9 mouse cellular contexts compared by ENCODE assay signal in the genomic region with DNA sequence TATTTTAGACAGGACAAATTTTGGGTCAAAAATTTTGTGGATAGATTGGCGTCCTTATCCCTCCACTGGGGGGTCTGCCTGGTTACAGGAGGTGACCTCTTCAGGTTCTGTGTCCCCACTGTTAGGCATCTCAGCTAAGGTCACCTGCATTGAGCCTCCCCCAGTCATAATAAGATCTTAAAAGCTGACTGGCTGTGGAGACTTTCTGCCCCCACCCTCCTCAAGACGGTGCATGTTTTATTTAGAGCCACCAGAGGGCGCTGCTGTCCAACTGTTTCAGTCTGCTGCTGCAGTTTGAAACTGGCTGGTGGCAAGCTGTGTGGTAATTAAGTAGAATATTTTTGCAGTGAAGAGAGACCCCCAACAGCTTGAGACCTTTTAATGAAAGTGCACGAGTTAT. TPM values are rescaled to one million over a fixed set of nuclear protein-coding genes. Genes with fewer than 3 reads are reported as not detected.
DNase-seq lines count a peak whose midpoint lies in the region; ATAC-seq lines count a peak whose summit lies in the region.
"Had no signal": no experiment of that assay in that cellular context is flagged by ENCODE, and none has a peak within 500 bp of the region (broad histone marks: within the 10 kb centered on the region; RNA-seq: fewer than 3 reads in every experiment).

No protein-coding gene starts in this region.

- no peaks in the 10 kb centered on the region for H3K9me3 ChIP-seq in embryonic facial prominence, embryonic 10.5 days
- H3K9me3 ChIP-seq: liver, embryonic 13.5 days had no signal

- peaks cover 59% of the 10 kb centered on the region for H3K36me3 ChIP-seq in embryonic facial prominence, embryonic 10.5 days (replicated peaks)
- H3K36me3 ChIP-seq: liver, embryonic 13.5 days had no signal

- peak; percentile 15 for DNase-seq in gastrocnemius, adult 18-20 months (ENCODE audit: low spot score)
- no peak for DNase-seq in gastrocnemius, adult 8-10 months (ENCODE audit: low spot score in 2 of 2)
- DNase-seq in urinary bladder, postnatal 25 days (ENCODE audit: low spot score), result peak; percentile 20
- DNase-seq in urinary bladder, postnatal 36 days (ENCODE audit: low spot score in 2 of 2), result no peak
- peak; percentile 61 for DNase-seq in embryonic facial prominence, embryonic 10.5 days (ENCODE audit: low spot score)
- peak; percentile 63 for DNase-seq in induced T-regulatory cell, adult 2 months (ENCODE audit: low read depth)
- peak; percentile 54 for DNase-seq in telencephalon, adult 2 months (ENCODE audit: low read depth, low spot score)
- DNase-seq: liver, embryonic 13.5 days had no signal

- no peaks in the 10 kb centered on the region for H3K4me1 ChIP-seq in embryonic facial prominence, embryonic 10.5 days
- H3K4me1 ChIP-seq: liver, embryonic 13.5 days had no signal

- 13% methylated on average over 4 of the region's 4 CpGs for WGBS in embryonic facial prominence, embryonic 10.5 days

- peak; percentile 70; the same call in 1 of the 2 replicates for ATAC-seq in megakaryocyte-erythroid progenitor cell, adult 5-6 weeks (replicated peaks; ENCODE audit: low FRiP score, low TSS enrichment, poor library complexity, severe bottlenecking)

- no peak overlapping the region for H3K4me3 ChIP-seq in embryonic facial prominence, embryonic 10.5 days
- H3K4me3 ChIP-seq: liver, embryonic 13.5 days had no signal

- peaks cover 9% of the 10 kb centered on the region; the same call in 1 of the 2 replicates for H3K27me3 ChIP-seq in embryonic facial prominence, embryonic 10.5 days (replicated peaks; ENCODE audit: low read depth, poor library complexity, severe bottlenecking)
- H3K27me3 ChIP-seq: liver, embryonic 13.5 days had no signal

- H3K27ac ChIP-seq in embryonic facial prominence, embryonic 10.5 days (replicated peaks), result no peak overlapping the region
- H3K27ac ChIP-seq: liver, embryonic 13.5 days had no signal

RNA-seq across cellular contexts. Expression of a gene that starts 51.1 kb away (rescaled TPM):
- not detected for total RNA-seq in gastrocnemius, adult 18-20 months (2021)
- not detected for total RNA-seq in gastrocnemius, adult 8-10 months (2022)
- 2.8 and 11.2 TPM in 2 replicates for polyA plus RNA-seq in embryonic facial prominence, embryonic 10.5 days (2016; fragmentation: Nextera tagmentation; extraction: Ambion mirVana)
- total RNA-seq in megakaryocyte-erythroid progenitor cell, adult 5-6 weeks (2014; fragmentation: Nextera tagmentation), result not detected in 2 replicates
- total RNA-seq in megakaryocyte-erythroid progenitor cell, adult 5-6 weeks (2017), result not detected in 2 replicates

Comparison
In these comparisons a context has a peak if more than half of its experiments do, and no peak if none do; other contexts are left out.
1. DNase-seq: peak in gastrocnemius, adult 18-20 months (single experiment), urinary bladder, postnatal 25 days (single experiment), embryonic facial prominence, embryonic 10.5 days (single experiment), induced T-regulatory cell, adult 2 months (single experiment) and telencephalon, adult 2 months (single experiment); none in gastrocnemius, adult 8-10 months (0 of 2) and urinary bladder, postnatal 36 days (0 of 2).